Mouse (Mus musculus) embryonic facial prominence, embryonic 12.5 days (tissue): Measurements from ENCODE around the gene Olfr646. TPM values are rescaled to one million over a fixed set of nuclear protein-coding genes. Genes with fewer than 3 reads are reported as not detected.

ENCODE experiments used
- ATAC-seq: fragments of 200-750 bp; cut with Nextera tagmentation; 2 replicates; pipeline ENCODE4 v1.8.0; 2017; ENCODE audit not compliant: insufficient number of reproducible peaks, insufficient read depth, low FRiP score, low TSS enrichment
- H3K27ac ChIP-seq: fragments of 300-500 bp; sonication (generic); 2 replicates; pipeline ENCODE4 v1.5.1; 2016; ENCODE audit warnings: mild to moderate bottlenecking
- H3K27me3 ChIP-seq: fragments of 300-500 bp; sonication (generic); 2 replicates; pipeline ENCODE4 v1.6.1; 2016; ENCODE audit warnings: mild to moderate bottlenecking, moderate library complexity
- H3K36me3 ChIP-seq: fragments of 300-500 bp; sonication (generic); 2 replicates; pipeline ENCODE4 v1.6.1; 2016; ENCODE audit warnings: mild to moderate bottlenecking
- H3K4me1 ChIP-seq: fragments of 300-500 bp; sonication (generic); 2 replicates; pipeline ENCODE4 v1.6.1; 2016
- H3K4me2 ChIP-seq: fragments of 300-500 bp; sonication (generic); replicated peaks from 2 replicates; pipeline ENCODE4 v1.6.1; 2016; ENCODE audit warnings: mild to moderate bottlenecking, moderate library complexity
- H3K4me3 ChIP-seq: fragments of 300-500 bp; sonication (generic); 2 replicates; pipeline ENCODE4 v1.5.1; 2016; ENCODE audit warnings: mild to moderate bottlenecking
- H3K9ac ChIP-seq: fragments of 300-500 bp; sonication (generic); 2 replicates; pipeline ENCODE4 v1.6.1; 2016; ENCODE audit warnings: mild to moderate bottlenecking, moderate library complexity
- H3K9me3 ChIP-seq: fragments of 300-500 bp; sonication (generic); 2 replicates; pipeline ENCODE4 v1.6.1; 2016; ENCODE audit warnings: mild to moderate bottlenecking, moderate library complexity
- WGBS: fragments of 180-500 bp; shearing (Covaris S2); methylation state at CpG from one replicate; pipeline ENCODE4 v1.1.7; 2016; 5-methylcytosine and 5-hydroxymethylcytosine counted together
- polyA plus RNA-seq: library from polyadenylated mRNA; unstranded; fragments of >200 nt; fragmentation: Nextera tagmentation; extraction: Ambion mirVana; gene quantifications from 2 replicates; pipeline ENCODE4 v1.2.1, GENCODE M21; 2016

The Olfr646 gene
- polyA plus RNA-seq, result not detected in 2 replicates

- H3K9ac ChIP-seq, result no peak within 1 kb of the TSS
- H3K9me3 ChIP-seq, result no peaks in the 10 kb centered on the region
- no peak within 1 kb of the TSS for H3K4me2 ChIP-seq
- no peaks in the 10 kb centered on the region for H3K4me1 ChIP-seq
- no peak for ATAC-seq
- no peak within 1 kb of the TSS for H3K4me3 ChIP-seq
- no peaks in the 10 kb centered on the region for H3K36me3 ChIP-seq
- no peaks in the 10 kb centered on the region for H3K27me3 ChIP-seq
- no peak within 1 kb of the TSS for H3K27ac ChIP-seq
These were observed at the start of gene Olfr646 for GRCm38 (mm10) chr7:104104757-104104972. Olfr646 (plus strand) TSS chr7:104104873.

DNA sequence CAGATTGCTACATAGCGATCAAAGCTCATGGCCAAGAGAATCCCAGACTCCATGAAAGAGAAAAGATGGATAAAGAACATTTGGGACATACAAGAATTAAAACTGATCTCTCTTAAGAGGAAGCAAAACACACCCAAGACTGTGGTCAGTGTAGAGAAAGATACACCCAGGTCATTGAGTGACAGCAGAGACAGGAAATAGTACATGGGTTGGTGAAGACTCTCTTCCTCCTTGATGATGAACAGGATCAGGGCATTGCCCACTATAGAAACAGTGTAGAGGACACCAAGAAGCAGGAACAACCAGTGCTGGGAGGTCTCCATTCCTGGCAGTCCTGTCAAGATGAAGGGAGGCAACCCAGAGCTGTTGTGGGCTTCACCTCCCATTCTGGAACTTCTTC, 45.5 kb upstream of the Olfr646 start:
- Histone ChIP-seq H3K27me3 (no peaks in the 10 kb centered on the region), H3K9me3 (no peaks in the 10 kb centered on the region), H3K4me1 (no peaks in the 10 kb centered on the region), H3K4me2 (no peak overlapping the region), H3K4me3 (no peak overlapping the region), H3K9ac (no peak overlapping the region), H3K27ac (no peak overlapping the region), H3K36me3 (no peaks in the 10 kb centered on the region)
- ATAC-seq, result no peak
- 91% methylated on average over 1 of the region's 1 CpGs for WGBS

GRCm38 (mm10) chr7:104061345-104061744, 43.3 kb upstream of the Olfr646 start, which contains the start of gene 4930516K23Rik:
4930516K23Rik (minus strand) TSS chr7:104061445.
- H3K4me1 ChIP-seq, result no peaks in the 10 kb centered on the region
- ATAC-seq, result no peak
- no peak within 1 kb of the TSS for H3K27ac ChIP-seq
- H3K4me2 ChIP-seq, result no peak within 1 kb of the TSS
- 55% methylated on average over 2 of the region's 2 CpGs for WGBS
- no peak within 1 kb of the TSS for H3K9ac ChIP-seq
- H3K36me3 ChIP-seq, result no peaks in the 10 kb centered on the region
- no peak within 1 kb of the TSS for H3K4me3 ChIP-seq
- no peaks in the 10 kb centered on the region for H3K27me3 ChIP-seq
- H3K9me3 ChIP-seq, result no peaks in the 10 kb centered on the region

DNA sequence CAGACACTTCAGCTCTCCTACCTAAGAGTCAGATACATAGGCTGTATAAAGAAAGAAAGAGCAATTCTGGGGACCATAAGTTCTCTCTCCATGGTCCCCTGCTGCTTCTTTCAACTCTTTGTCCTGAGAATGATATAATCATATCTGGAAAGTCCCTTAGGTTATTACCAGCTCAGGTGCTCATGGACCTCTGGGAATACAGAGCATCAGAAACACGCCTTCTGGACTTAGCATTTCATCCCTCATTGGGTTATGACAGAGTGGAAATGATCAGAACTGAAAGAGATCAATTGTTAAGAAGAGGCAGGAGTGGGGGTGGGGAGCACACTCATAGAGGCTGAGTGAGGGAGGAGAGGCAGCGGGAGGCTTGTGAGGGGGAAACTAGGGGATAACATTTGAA, 32.9 kb upstream of the Olfr646 start, which contains the start of gene Olfr644:
Gene Olfr644 (minus strand): TSS at position 101 of the 400 bp plus-strand sequence.
- H3K9ac ChIP-seq, result no peak within 1 kb of the TSS
- no peaks in the 10 kb centered on the region for H3K36me3 ChIP-seq
- no peaks in the 10 kb centered on the region for H3K27me3 ChIP-seq
- WGBS, result 66% methylated on average over 2 of the region's 2 CpGs
- no peak within 1 kb of the TSS for H3K4me2 ChIP-seq
- no peak within 1 kb of the TSS for H3K4me3 ChIP-seq
- H3K27ac ChIP-seq, result no peak within 1 kb of the TSS
- no peaks in the 10 kb centered on the region for H3K4me1 ChIP-seq
- no peaks in the 10 kb centered on the region for H3K9me3 ChIP-seq
- ATAC-seq, result no peak

GRCm38 (mm10) chr7:104085365-104085764, 19.3 kb upstream of the Olfr646 start, which contains the start of gene Olfr645:
Olfr645 (minus strand) TSS chr7:104085465.
- Histone ChIP-seq H3K9ac (no peak within 1 kb of the TSS), H3K4me1 (no peaks in the 10 kb centered on the region), H3K4me3 (no peak within 1 kb of the TSS), H3K27ac (no peak within 1 kb of the TSS), H3K4me2 (no peak within 1 kb of the TSS), H3K9me3 (no peaks in the 10 kb centered on the region), H3K36me3 (no peaks in the 10 kb centered on the region), H3K27me3 (no peaks in the 10 kb centered on the region)
- ATAC-seq, result no peak
- 64% methylated on average over 1 of the region's 1 CpGs for WGBS

DNA sequence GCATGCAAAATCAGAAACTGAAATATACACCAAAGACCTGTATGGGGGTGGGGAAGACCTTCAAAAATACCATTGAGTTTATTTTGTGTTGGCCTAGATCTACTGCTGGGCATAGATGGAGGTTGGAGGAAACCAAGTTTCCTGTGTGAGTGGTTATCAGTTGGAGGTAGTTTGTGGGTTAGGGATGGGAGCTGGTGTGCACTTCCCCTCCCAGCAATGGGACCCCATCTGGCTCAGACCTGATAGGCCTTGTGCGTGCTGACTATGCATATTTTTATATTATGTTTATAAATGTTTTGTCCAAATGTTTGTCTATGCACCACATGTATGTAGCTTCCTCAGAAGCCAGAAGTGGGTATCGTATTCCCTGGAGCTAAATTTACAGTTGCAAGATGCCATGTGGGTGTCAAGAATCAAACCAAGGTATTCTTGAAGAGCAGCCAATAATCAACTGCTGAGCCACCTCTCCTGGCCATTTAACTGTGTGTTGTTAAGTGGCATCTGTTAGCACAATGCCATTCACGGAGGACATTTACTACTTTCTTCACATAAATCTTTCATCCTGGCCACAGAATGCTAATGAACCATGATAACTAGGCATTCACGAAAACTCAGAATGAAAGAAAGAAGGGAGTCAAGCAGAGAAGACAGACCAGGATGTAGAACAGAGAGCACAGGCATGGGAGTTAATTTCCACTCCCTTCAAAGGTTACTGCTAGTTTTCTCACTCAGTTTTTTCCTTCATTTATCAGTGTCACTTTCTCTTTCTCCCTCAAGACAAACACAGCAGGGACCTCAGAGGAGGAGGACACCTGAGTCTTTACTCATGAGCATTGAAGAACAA, 538 bp upstream of the Olfr646 start:
- Histone ChIP-seq H3K4me3 (no peak overlapping the region), H3K27me3 (no peaks in the 10 kb centered on the region), H3K36me3 (no peaks in the 10 kb centered on the region), H3K27ac (no peak overlapping the region), H3K4me2 (no peak overlapping the region), H3K9ac (no peak overlapping the region), H3K4me1 (no peaks in the 10 kb centered on the region), H3K9me3 (no peaks in the 10 kb centered on the region)
- no peak for ATAC-seq
- WGBS, result 74% methylated on average over 4 of the region's 4 CpGs

DNA sequence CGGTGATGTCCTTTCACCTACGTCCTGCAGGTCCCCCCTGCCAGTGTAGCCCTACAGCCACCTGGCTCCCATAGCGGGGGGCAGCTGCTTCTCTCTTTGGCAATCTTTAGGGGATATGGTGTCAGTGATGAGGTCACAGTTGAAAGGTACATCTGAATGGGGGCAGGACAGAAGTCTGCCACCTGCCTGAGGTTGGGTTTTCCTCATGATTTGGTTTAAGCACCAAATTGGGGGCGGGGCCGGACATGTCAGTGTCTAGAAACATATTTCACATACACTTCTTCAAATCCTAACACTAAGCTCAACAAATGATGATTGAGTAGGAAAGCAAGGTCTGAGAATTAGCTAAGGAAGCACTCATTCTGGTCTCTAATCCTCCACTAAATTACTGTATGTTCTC, 25.1 kb downstream of the Olfr646 start, which contains the start of gene Ubqln5:
Gene Ubqln5 (minus strand): TSS at position 101 of the 400 bp plus-strand sequence.
- no peaks in the 10 kb centered on the region for H3K9me3 ChIP-seq
- no peaks in the 10 kb centered on the region for H3K4me1 ChIP-seq
- 0 out of 2 replicates have a peak, but pooled peaks have one; percentile 15 for ATAC-seq
- H3K9ac ChIP-seq, result no peak within 1 kb of the TSS
- no peak within 1 kb of the TSS for H3K4me3 ChIP-seq
- no peak within 1 kb of the TSS for H3K27ac ChIP-seq
- no peak within 1 kb of the TSS for H3K4me2 ChIP-seq
- WGBS, result 93% methylated on average over 5 of the region's 5 CpGs
- no peaks in the 10 kb centered on the region for H3K36me3 ChIP-seq
- no peaks in the 10 kb centered on the region for H3K27me3 ChIP-seq

- no peaks in the 10 kb centered on the region for H3K9me3 ChIP-seq
- H3K27ac ChIP-seq, result no peak within 1 kb of the TSS
- H3K4me2 ChIP-seq, result no peak within 1 kb of the TSS
- H3K4me3 ChIP-seq, result no peak within 1 kb of the TSS
- no peaks in the 10 kb centered on the region for H3K4me1 ChIP-seq
- H3K36me3 ChIP-seq, result no peaks in the 10 kb centered on the region
- 86% methylated on average over 5 of the region's 5 CpGs for WGBS
- no peak within 1 kb of the TSS for H3K9ac ChIP-seq
- no peak for ATAC-seq
- H3K27me3 ChIP-seq, result no peaks in the 10 kb centered on the region
These were observed 32.6 kb downstream of the Olfr646 start, which contains the start of gene Olfr643 for GRCm38 (mm10) chr7:104137305-104137704. Olfr643 (minus strand) TSS chr7:104137405.

DNA sequence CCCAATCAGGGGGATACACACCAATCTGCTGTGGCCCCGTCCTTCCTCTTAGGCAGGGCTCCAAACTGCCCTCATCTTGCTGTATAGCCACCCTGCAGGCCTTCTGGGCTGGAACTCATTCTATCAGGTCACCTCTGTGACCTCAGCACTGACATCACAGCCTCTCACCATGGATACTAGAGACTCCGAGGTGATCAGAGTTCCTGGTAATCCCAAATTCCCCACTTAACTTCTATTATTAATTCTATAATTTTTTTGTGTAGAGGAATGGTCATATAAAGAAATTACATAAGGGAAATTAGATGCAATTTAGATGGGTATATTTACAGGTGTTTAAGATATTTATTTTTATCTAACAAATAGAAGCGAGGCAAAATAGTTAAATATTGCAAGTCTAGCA, 38.5 kb downstream of the Olfr646 start, which contains the start of gene Ubqln3:
Gene Ubqln3 (minus strand): TSS at position 101 of the 400 bp plus-strand sequence.
- no peak within 1 kb of the TSS for H3K9ac ChIP-seq
- no peaks in the 10 kb centered on the region for H3K27me3 ChIP-seq
- no peak within 1 kb of the TSS for H3K27ac ChIP-seq
- no peak within 1 kb of the TSS for H3K4me3 ChIP-seq
- 84% methylated on average over 3 of the region's 3 CpGs for WGBS
- no peaks in the 10 kb centered on the region for H3K9me3 ChIP-seq
- H3K36me3 ChIP-seq, result no peaks in the 10 kb centered on the region
- H3K4me2 ChIP-seq, result no peak within 1 kb of the TSS
- no peak for ATAC-seq
- no peaks in the 10 kb centered on the region for H3K4me1 ChIP-seq

GRCm38 (mm10) chr7:104150456-104150855, 45.8 kb downstream of the Olfr646 start, which contains the start of gene Ubqlnl:
Ubqlnl (minus strand) TSS chr7:104150556.
- 87% methylated on average over 2 of the region's 2 CpGs for WGBS
- no peaks in the 10 kb centered on the region for H3K9me3 ChIP-seq
- H3K36me3 ChIP-seq, result no peaks in the 10 kb centered on the region
- H3K4me1 ChIP-seq, result no peaks in the 10 kb centered on the region
- no peak within 1 kb of the TSS for H3K27ac ChIP-seq
- H3K4me2 ChIP-seq, result no peak within 1 kb of the TSS
- ATAC-seq, result no peak
- no peaks in the 10 kb centered on the region for H3K27me3 ChIP-seq
- no peak within 1 kb of the TSS for H3K9ac ChIP-seq
- no peak within 1 kb of the TSS for H3K4me3 ChIP-seq
